Mouse (Mus musculus): Measurements from ENCODE around the gene Gm49388. TPM values are rescaled to one million over a fixed set of nuclear protein-coding genes. Genes with fewer than 3 reads are reported as not detected.

The Gm49388 gene
- polyA plus RNA-seq, 1 experiment from 2014 or later = not detected

GRCm38 (mm10) chr7:127778350-127778749, 7.1 kb upstream of the Gm49388 start:
- peak overlapping the region; percentile 97 for H3K4me3 ChIP-seq (ENCODE audit: low read depth, low read length)
- no peaks in the 10 kb centered on the region; the same call in 1 of the 2 replicates for H3K36me3 ChIP-seq (ENCODE audit: control insufficient read depth, insufficient read depth, low read length)
- no peaks in the 10 kb centered on the region for H3K27me3 ChIP-seq (ENCODE audit: control insufficient read depth, insufficient read depth, low read length)
- peak overlapping the region; percentile 95 for H3K9ac ChIP-seq (ENCODE audit: low read length)
- H3K4me2 ChIP-seq (ENCODE audit: low read depth, low read length, severe bottlenecking) = peak overlapping the region; percentile 85
- peaks cover 7% of the 10 kb centered on the region for H3K4me1 ChIP-seq (replicated peaks; ENCODE audit: control insufficient read depth, insufficient read depth, low read length)
- 83% methylated on average over 4 of the region's 4 CpGs for WGBS
- ATAC-seq (replicated peaks; ENCODE audit: low FRiP score) (no peak), DNase-seq (ENCODE audit: low spot score) (no peak)
- H3K27ac ChIP-seq (ENCODE audit: low read depth, low read length) = no peak overlapping the region
- H3K9me3 ChIP-seq (ENCODE audit: control insufficient read depth, low read length) = no peaks in the 10 kb centered on the region

- Histone ChIP-seq H3K9me3 (ENCODE audit: control insufficient read depth, low read length) (no peaks in the 10 kb centered on the region), H3K4me3 (ENCODE audit: low read depth, low read length) (no peak overlapping the region), H3K36me3 (ENCODE audit: control insufficient read depth, insufficient read depth, low read length) (peaks cover 27% of the 10 kb centered on the region), H3K27ac (ENCODE audit: low read depth, low read length) (no peak overlapping the region), H3K4me1 (replicated peaks; ENCODE audit: control insufficient read depth, insufficient read depth, low read length) (no peaks in the 10 kb centered on the region), H3K9ac (ENCODE audit: low read length) (no peak overlapping the region), H3K27me3 (ENCODE audit: control insufficient read depth, insufficient read depth, low read length) (no peaks in the 10 kb centered on the region), H3K4me2 (ENCODE audit: low read depth, low read length, severe bottlenecking) (no peak overlapping the region)
- DNase-seq (ENCODE audit: low spot score) (no peak), ATAC-seq (replicated peaks; ENCODE audit: low FRiP score) (no peak)
- 95% methylated on average over 23 of the region's 23 CpGs for WGBS
These were observed 11.9 kb downstream of the Gm49388 start for GRCm38 (mm10) chr7:127797076-127797845.

GRCm38 (mm10) chr7:127798591-127798990, 13.2 kb downstream of the Gm49388 start:
- no peak overlapping the region for H3K9ac ChIP-seq (ENCODE audit: low read length)
- WGBS = 90% methylated on average over 4 of the region's 4 CpGs
- H3K4me1 ChIP-seq (replicated peaks; ENCODE audit: control insufficient read depth, insufficient read depth, low read length) = no peaks in the 10 kb centered on the region
- H3K36me3 ChIP-seq (ENCODE audit: control insufficient read depth, insufficient read depth, low read length) = peaks cover 26% of the 10 kb centered on the region
- H3K9me3 ChIP-seq (ENCODE audit: control insufficient read depth, low read length) = no peaks in the 10 kb centered on the region
- H3K4me3 ChIP-seq (ENCODE audit: low read depth, low read length) = no peak overlapping the region
- ATAC-seq (replicated peaks; ENCODE audit: low FRiP score) (no peak), DNase-seq (ENCODE audit: low spot score) (no peak)
- H3K4me2 ChIP-seq (ENCODE audit: low read depth, low read length, severe bottlenecking) = no peak overlapping the region
- H3K27me3 ChIP-seq (ENCODE audit: control insufficient read depth, insufficient read depth, low read length) = no peaks in the 10 kb centered on the region
- no peak overlapping the region for H3K27ac ChIP-seq (ENCODE audit: low read depth, low read length)

GRCm38 (mm10) chr7:127799211-127799610, 13.8 kb downstream of the Gm49388 start:
- Histone ChIP-seq H3K27me3 (ENCODE audit: control insufficient read depth, insufficient read depth, low read length) (no peaks in the 10 kb centered on the region), H3K9ac (ENCODE audit: low read length) (no peak overlapping the region), H3K27ac (ENCODE audit: low read depth, low read length) (no peak overlapping the region), H3K9me3 (ENCODE audit: control insufficient read depth, low read length) (no peaks in the 10 kb centered on the region), H3K4me3 (ENCODE audit: low read depth, low read length) (no peak overlapping the region), H3K4me2 (ENCODE audit: low read depth, low read length, severe bottlenecking) (no peak overlapping the region), H3K36me3 (ENCODE audit: control insufficient read depth, insufficient read depth, low read length) (peaks cover 26% of the 10 kb centered on the region), H3K4me1 (replicated peaks; ENCODE audit: control insufficient read depth, insufficient read depth, low read length) (no peaks in the 10 kb centered on the region)
- DNase-seq (ENCODE audit: low spot score) (no peak), ATAC-seq (replicated peaks; ENCODE audit: low FRiP score) (no peak)
- WGBS = 92% methylated on average over 13 of the region's 13 CpGs

- no peak for DNase-seq (ENCODE audit: low spot score)
- H3K4me3 ChIP-seq (ENCODE audit: low read depth, low read length) = no peak overlapping the region
These were observed 14.3 kb downstream of the Gm49388 start for GRCm38 (mm10) chr7:127799738-127800137.

GRCm38 (mm10) chr7:127800435-127801009, 15.1 kb downstream of the Gm49388 start, which contains the start of gene Hsd3b7:
Gene Hsd3b7 (plus strand): TSS chr7:127800604.
- Histone ChIP-seq H3K4me2 (ENCODE audit: low read depth, low read length, severe bottlenecking) (no peak within 1 kb of the TSS), H3K27ac (ENCODE audit: low read depth, low read length) (no peak within 1 kb of the TSS), H3K27me3 (ENCODE audit: control insufficient read depth, insufficient read depth, low read length) (no peaks in the 10 kb centered on the region), H3K36me3 (ENCODE audit: control insufficient read depth, insufficient read depth, low read length) (peaks cover 20% of the 10 kb centered on the region), H3K9ac (ENCODE audit: low read length) (no peak within 1 kb of the TSS), H3K9me3 (ENCODE audit: control insufficient read depth, low read length) (no peaks in the 10 kb centered on the region), H3K4me1 (replicated peaks; ENCODE audit: control insufficient read depth, insufficient read depth, low read length) (no peaks in the 10 kb centered on the region), H3K4me3 (ENCODE audit: low read depth, low read length) (no peak within 1 kb of the TSS)
- WGBS = 36% methylated on average over 6 of the region's 6 CpGs
- ATAC-seq (replicated peaks; ENCODE audit: low FRiP score) (peak; percentile 86), DNase-seq (ENCODE audit: low spot score) (peak; percentile 95)

More at GRCm38 (mm10) chr7:127799738-127800137, 14.3 kb downstream of the Gm49388 start:
- no peak for ATAC-seq (replicated peaks; ENCODE audit: low FRiP score)
- Histone ChIP-seq H3K27me3 (ENCODE audit: control insufficient read depth, insufficient read depth, low read length) (no peaks in the 10 kb centered on the region), H3K36me3 (ENCODE audit: control insufficient read depth, insufficient read depth, low read length) (peaks cover 26% of the 10 kb centered on the region), H3K4me1 (replicated peaks; ENCODE audit: control insufficient read depth, insufficient read depth, low read length) (no peaks in the 10 kb centered on the region), H3K4me2 (ENCODE audit: low read depth, low read length, severe bottlenecking) (no peak overlapping the region), H3K27ac (ENCODE audit: low read depth, low read length) (no peak overlapping the region), H3K9me3 (ENCODE audit: control insufficient read depth, low read length) (no peaks in the 10 kb centered on the region), H3K9ac (ENCODE audit: low read length) (no peak overlapping the region)
- WGBS = 93% methylated on average over 1 of the region's 1 CpGs

GRCm38 (mm10) chr7:127801010-127801621, 15.7 kb downstream of the Gm49388 start:
- DNase-seq (ENCODE audit: low spot score) (no peak), ATAC-seq (replicated peaks; ENCODE audit: low FRiP score) (no peak)
- Histone ChIP-seq H3K27me3 (ENCODE audit: control insufficient read depth, insufficient read depth, low read length) (no peaks in the 10 kb centered on the region), H3K27ac (ENCODE audit: low read depth, low read length) (no peak overlapping the region), H3K36me3 (ENCODE audit: control insufficient read depth, insufficient read depth, low read length) (peaks cover 15% of the 10 kb centered on the region), H3K4me2 (ENCODE audit: low read depth, low read length, severe bottlenecking) (no peak overlapping the region), H3K9ac (ENCODE audit: low read length) (no peak overlapping the region), H3K4me1 (replicated peaks; ENCODE audit: control insufficient read depth, insufficient read depth, low read length) (no peaks in the 10 kb centered on the region), H3K4me3 (ENCODE audit: low read depth, low read length) (no peak overlapping the region), H3K9me3 (ENCODE audit: control insufficient read depth, low read length) (no peaks in the 10 kb centered on the region)
- whole genome bisulfite sequencing = 92% methylated on average over 8 of the region's 8 CpGs

GRCm38 (mm10) chr7:127802313-127802712, 16.9 kb downstream of the Gm49388 start:
- H3K36me3 ChIP-seq (ENCODE audit: control insufficient read depth, insufficient read depth, low read length) = peaks cover 8% of the 10 kb centered on the region; the same call in 1 of the 2 replicates
- H3K27me3 ChIP-seq (ENCODE audit: control insufficient read depth, insufficient read depth, low read length) = no peaks in the 10 kb centered on the region
- no peak for ATAC-seq (replicated peaks; ENCODE audit: low FRiP score)
- H3K4me3 ChIP-seq (ENCODE audit: low read depth, low read length) = no peak overlapping the region
- no peak for DNase-seq (ENCODE audit: low spot score)
- WGBS = 92% methylated on average over 17 of the region's 17 CpGs
- H3K9me3 ChIP-seq (ENCODE audit: control insufficient read depth, low read length) = no peaks in the 10 kb centered on the region
- no peak overlapping the region for H3K27ac ChIP-seq (ENCODE audit: low read depth, low read length)
- H3K9ac ChIP-seq (ENCODE audit: low read length) = no peak overlapping the region
- H3K4me2 ChIP-seq (ENCODE audit: low read depth, low read length, severe bottlenecking) = no peak overlapping the region
- no peaks in the 10 kb centered on the region for H3K4me1 ChIP-seq (replicated peaks; ENCODE audit: control insufficient read depth, insufficient read depth, low read length)
